Mouse (Mus musculus) spleen, adult 18-20 months (tissue): ENCODE results near the gene Ccdc54.

Experiments
- DNase-seq, 2 experiments: peaks; one replicate each; pipeline ENCODE4 v3.0.0; 2022; ENCODE audit warnings: mixed read lengths in 2 of 2

Ccdc54 gene

DNA sequence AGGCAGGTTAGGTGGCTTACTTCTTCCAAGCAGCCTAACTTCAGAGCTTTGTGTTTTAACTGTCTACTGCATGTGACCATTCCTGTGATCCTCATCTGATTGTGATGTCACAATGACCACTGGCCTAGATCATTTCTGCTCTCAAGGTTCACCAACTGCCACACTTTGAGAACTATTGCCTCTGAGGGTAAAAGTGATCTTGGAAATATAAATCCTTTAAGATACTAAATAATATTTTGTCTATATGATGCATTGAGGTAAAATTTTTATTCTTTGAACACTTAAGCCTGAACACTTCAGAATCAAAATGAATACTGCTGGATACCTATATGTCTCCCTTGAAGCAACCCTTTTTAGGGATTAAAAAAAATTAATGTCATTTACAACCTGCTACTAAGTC, at the start of gene Ccdc54:
Gene Ccdc54 (minus strand): TSS at position 101 of the 400 bp plus-strand sequence.
- DNase-seq = no peak

GRCm38 (mm10) chr16:50632585-50632984, 41.6 kb upstream of the Ccdc54 start:
- no peak for DNase-seq

DNA sequence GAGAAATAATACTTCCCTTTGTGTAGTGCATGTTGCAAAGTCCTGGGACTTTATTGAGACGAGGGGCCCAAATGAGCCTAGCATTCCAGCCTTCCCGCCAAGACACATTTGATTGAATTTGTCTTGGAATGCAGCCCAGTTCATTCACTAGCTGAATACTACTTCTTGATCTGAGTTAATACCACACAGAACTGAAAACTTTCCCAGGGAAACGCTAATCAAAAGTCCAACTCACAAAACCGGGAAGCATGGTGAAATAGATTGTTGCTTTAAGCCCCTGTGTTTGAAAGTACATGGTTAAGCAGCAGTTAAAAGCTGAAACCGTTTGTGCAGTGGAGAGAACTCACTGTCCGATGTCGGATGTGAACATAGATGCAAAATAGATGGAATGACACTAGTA, 24.6 kb upstream of the Ccdc54 start:
- no peak for DNase-seq

GRCm38 (mm10) chr16:50612944-50613343, 22.0 kb upstream of the Ccdc54 start:
- DNase-seq = no peak

- DNase-seq = no peak
These were observed 19.6 kb upstream of the Ccdc54 start for GRCm38 (mm10) chr16:50610580-50610979.

- no peak for DNase-seq
These were observed 17.0 kb upstream of the Ccdc54 start for GRCm38 (mm10) chr16:50607776-50608562.

GRCm38 (mm10) chr16:50604826-50605225, 13.9 kb upstream of the Ccdc54 start:
- DNase-seq = no peak

- DNase-seq = no peak
These were observed 11.0 kb upstream of the Ccdc54 start for GRCm38 (mm10) chr16:50601947-50602346.

- no peak for DNase-seq
These were observed 9.7 kb upstream of the Ccdc54 start for GRCm38 (mm10) chr16:50600665-50601064.

- DNase-seq = no peak
These were observed 5.7 kb upstream of the Ccdc54 start for GRCm38 (mm10) chr16:50596679-50597078.

- DNase-seq = no peak
These were observed 5.2 kb upstream of the Ccdc54 start for GRCm38 (mm10) chr16:50596171-50596570.

DNA sequence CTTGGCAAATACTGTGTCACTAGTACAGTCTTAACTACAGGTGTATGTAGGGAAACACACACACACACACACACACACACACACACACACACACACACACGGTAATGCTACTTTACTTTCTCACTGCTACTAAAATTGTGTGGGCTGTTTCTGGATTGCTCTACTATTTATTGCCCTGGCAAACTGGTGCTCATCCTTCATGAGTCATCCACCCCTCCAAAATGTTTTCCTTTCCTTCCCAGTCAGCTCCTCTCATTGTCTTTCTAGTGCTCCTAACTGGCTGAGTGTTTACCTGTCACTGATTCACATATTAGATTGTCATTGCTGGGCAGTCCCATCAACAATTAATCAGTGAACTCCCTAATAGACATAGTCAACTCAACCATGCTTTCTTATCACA, 3.9 kb upstream of the Ccdc54 start:
- DNase-seq = no peak

DNA sequence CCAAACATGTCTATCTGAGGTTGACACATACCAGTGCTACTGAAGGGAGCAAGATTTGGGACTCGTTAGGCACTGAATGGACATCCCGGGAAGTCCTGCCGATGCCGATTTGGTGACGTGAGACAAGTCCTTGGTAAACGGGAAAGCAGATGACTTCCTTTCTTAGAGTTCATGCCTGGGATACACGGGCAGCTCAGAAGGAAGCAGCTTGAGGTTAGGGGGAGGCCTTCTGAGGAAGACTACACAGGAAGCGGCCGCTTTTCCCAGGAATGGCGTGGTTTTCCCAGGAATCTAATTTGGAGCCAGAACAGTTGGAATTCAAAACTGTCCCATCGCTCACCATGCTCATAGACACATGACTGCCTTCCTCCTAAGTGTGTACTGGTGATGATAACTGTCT, 2.4 kb upstream of the Ccdc54 start:
- DNase-seq = no peak

GRCm38 (mm10) chr16:50589574-50590151, 1.3 kb downstream of the Ccdc54 start:
- DNase-seq = no peak

DNA sequence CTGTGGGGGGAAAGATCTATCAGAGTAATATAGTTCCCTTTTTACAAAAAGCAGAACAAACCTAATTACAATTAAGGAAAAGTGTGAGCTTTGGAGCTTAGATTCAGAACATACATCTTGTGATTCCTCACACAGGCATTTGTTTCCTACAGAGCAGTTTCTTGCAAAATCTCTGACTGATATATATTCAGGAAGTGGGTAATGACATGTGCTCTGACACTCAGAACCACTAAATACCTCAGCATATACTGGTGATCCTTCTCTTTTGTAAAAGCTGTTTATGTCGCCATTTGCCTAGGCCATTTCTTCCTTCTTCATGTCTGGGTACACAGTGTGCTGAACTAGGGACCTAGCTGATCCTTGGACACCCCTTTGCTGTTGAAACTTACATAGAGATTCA, 2.8 kb downstream of the Ccdc54 start:
- no peak for DNase-seq

DNA sequence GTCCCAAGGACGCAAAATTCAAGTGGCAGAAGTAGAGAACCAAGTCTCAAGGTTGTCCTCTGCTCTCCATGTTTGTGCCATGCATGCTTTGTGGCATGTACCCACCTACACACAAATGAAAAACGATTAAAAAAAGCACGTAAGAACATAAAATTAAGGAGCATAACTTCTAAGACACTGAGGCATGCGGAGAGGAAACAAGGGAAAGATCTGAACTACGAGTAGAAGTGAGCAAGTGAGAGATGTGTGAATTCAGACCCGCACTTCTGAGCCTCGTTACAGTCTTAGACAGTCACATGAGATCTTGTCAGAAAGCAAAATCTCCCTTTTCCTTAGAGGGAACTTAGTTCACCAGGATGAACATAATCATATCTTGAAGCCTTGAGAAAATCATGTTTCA, 3.8 kb downstream of the Ccdc54 start:
- DNase-seq = no peak

DNA sequence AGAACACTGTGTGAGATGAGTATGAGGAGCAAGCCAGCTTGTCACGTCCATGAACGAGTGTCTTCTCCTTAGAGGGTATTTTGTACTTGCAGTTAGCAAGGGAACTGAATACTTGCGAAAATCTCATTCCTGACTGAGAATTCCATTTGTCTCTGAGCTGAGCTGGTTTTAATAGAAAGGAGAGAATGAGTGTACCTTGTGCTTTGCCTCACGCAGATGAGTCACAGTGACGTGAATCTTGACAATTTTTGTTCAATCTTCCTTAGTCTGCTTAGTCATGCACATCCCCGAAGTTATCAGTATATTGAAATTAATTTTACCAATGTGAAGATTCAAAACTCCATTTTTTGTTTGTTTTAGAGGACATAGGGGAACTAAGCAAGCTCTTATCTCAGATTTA, 12.6 kb downstream of the Ccdc54 start:
- DNase-seq = no peak

- DNase-seq = no peak
These were observed 18.4 kb downstream of the Ccdc54 start for GRCm38 (mm10) chr16:50572557-50572956.

GRCm38 (mm10) chr16:50559163-50559771, 31.7 kb downstream of the Ccdc54 start:
- no peak for DNase-seq

DNA sequence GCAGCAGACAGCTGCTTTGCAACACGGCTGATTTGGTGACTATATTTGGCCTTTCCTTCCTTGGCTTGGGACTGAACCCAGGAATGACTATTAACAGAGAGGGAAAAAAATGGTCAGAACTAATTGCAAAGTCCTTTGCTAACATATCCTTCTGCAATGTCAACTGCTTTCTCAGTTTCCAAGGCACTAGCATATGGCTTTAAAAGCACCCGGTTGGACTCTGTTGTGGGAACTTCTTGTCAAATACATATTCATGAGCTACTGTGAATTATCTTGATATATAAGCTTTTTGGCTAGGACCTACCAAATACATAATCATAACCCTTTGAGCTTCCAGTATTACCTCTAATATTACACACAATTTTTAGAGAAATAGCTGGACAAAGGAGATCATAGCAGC, 37.1 kb downstream of the Ccdc54 start:
- no peak for DNase-seq

DNA sequence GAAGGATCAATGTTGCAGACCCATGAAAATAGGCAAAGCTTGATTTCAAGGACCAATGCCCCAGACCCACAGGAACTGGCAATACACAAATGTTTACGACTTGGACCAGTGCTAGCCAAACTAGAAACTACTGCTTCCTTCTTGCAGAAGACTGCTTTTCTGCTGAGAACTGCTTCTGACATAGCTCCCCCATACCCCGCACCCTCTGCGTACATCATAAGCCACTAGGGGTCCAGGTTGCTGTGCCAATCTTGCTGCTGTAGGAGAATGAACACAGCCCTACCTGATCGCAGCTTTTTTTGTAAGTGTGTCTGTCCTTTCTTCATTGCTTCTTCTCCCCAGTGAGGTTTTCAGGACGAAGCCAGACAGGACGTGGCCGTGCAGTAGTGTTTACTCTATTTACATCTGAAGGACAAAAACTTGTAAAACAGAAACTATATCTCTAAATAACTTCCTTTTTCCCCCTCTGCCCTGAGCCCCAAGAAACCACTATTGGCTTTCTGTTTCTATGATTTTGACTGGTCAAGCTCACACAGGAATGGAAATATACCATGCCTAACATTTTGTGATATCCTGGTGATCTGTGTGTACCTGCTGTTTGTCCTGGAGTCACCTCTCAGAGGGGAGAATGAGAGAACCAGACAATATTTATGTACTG, 39.0 kb downstream of the Ccdc54 start:
- DNase-seq = peak in 1 of 2 experiments; percentile 12

- no peak for DNase-seq
These were observed 40.0 kb downstream of the Ccdc54 start for GRCm38 (mm10) chr16:50550927-50551326.

DNA sequence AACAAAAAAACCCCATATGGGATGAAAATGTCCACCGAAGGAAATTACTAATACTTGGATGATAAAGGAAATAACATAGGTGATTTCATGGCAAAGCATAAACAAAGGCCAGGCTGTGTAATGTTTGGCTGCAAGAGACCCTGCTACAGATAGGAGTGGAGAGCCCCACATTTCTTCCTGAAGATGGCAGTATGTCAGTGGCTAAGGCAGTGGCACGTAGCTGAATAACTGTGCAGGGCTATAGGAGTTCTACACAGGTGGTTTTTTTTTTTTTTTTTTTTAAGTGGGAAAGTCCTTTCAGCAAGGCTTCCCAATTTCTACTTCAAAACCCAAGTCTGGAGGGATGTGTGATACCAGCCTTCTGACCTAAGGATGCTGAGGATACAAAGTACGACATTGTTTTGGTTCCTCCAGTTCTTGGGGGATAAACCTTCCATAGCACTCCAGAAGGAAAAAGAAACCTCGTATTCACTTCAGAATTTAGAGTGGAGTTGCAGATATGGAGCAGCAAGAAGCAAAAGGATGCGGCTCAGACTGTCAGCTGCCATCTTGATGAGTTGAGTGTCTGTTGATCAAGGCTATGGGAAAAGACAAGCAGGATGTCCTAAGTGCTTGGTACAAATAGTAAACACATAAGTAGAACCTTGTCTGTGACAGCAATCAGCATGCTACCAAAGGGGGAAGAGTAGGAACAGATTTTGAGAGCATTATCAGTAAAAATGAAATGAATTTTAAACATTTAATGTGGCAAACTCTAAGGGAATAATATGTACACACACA, 48.2 kb downstream of the Ccdc54 start:
- no peak for DNase-seq
